Mouse (Mus musculus): ENCODE measurements around the gene Ctsw. TPM values are rescaled to one million over a fixed set of nuclear protein-coding genes. Genes with fewer than 3 reads are reported as not detected.
"Not testable (repeated sequence)": the region's sequence is repeated elsewhere in the genome, so short reads cannot be mapped to it uniquely, and the experiment has no call there.

The Ctsw gene
- polyA plus RNA-seq, 1 experiment from 2014 or later: 0.54 TPM

DNA sequence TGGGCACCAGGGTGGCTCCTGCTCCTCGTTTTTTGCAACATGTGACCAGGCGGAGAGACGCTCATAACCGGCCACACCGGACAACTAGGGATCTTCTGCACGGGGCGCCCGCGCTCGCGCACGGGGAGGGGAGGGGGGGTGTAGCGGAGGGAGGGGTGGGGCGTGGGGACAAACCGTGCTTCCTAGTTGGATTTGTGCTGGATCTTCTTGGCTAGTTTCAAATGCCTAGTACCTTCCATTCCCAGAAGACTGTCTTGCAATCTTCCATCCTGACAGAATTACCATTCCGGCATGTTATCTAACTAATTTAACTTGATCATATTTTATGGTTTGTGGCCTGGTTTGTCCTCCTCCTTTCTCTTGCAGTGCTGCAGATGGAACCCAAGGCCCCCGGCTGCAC, 35.4 kb upstream of the Ctsw start, which contains the start of gene 1700020D05Rik:
Gene 1700020D05Rik (minus strand): TSS at position 101 of the 400 bp plus-strand sequence.
- Histone ChIP-seq H3K4me1 (ENCODE audit: control insufficient read depth, insufficient read depth, low read length) (no peaks in the 10 kb centered on the region), H3K9me3 (ENCODE audit: control insufficient read depth, low read length) (peaks cover 6% of the 10 kb centered on the region; the same call in 1 of the 2 replicates), H3K27me3 (ENCODE audit: control insufficient read depth, insufficient read depth, low read length) (no peaks in the 10 kb centered on the region), H3K4me2 (replicated peaks; ENCODE audit: low read depth, low read length) (peak within 1 kb of the TSS; percentile 22), H3K27ac (ENCODE audit: low read depth, low read length) (no peak within 1 kb of the TSS), H3K4me3 (ENCODE audit: low read length) (no peak within 1 kb of the TSS; the same call in 1 of the 2 replicates), H3K36me3 (ENCODE audit: control insufficient read depth, insufficient read depth, low read length) (no peaks in the 10 kb centered on the region), H3K9ac (ENCODE audit: low read depth, low read length) (no peak within 1 kb of the TSS)
- 58% methylated on average over 17 of the region's 17 CpGs for WGBS
- no peak; the same call in 1 of the 2 replicates for ATAC-seq (ENCODE audit: low FRiP score, low TSS enrichment)

DNA sequence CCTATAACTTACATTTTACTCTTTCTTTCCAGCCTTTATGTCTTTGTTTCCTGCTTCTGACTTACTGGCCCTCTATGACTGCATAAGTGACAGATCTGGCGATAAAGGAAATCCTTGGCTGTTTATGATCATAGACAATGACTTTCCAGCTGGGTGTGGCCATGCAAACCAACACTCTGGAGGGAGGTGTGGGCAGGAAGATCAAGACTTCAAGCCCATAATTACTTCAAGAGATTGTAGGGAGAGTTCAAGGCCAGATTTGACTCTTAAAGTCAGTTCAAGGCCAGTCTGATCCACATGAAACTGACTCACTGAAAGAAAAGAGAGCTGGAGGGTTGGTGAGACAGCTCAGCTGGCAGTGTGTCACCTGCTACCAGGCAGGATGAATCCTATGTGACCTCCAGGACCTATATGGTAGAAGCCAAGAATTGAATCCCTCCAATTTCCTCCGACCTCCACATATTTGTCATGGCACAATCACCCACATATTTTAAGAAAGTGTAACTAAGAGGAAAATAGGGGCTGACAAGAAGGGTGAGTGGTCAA, 32.1 kb upstream of the Ctsw start:
- H3K4me3 ChIP-seq (ENCODE audit: low read length): no peak overlapping the region
- H3K27ac ChIP-seq (ENCODE audit: low read depth, low read length): no peak overlapping the region
- H3K4me1 ChIP-seq (ENCODE audit: control insufficient read depth, insufficient read depth, low read length): no peaks in the 10 kb centered on the region
- H3K4me2 ChIP-seq (replicated peaks; ENCODE audit: low read depth, low read length): no peak overlapping the region
- ATAC-seq (ENCODE audit: low FRiP score, low TSS enrichment): no peak
- no peaks in the 10 kb centered on the region for H3K9me3 ChIP-seq (ENCODE audit: control insufficient read depth, low read length)
- no peaks in the 10 kb centered on the region for H3K27me3 ChIP-seq (ENCODE audit: control insufficient read depth, insufficient read depth, low read length)
- no peak overlapping the region for H3K9ac ChIP-seq (ENCODE audit: low read depth, low read length)
- peaks cover 23% of the 10 kb centered on the region for H3K36me3 ChIP-seq (ENCODE audit: control insufficient read depth, insufficient read depth, low read length)
- 86% methylated on average over 2 of the region's 2 CpGs for WGBS

DNA sequence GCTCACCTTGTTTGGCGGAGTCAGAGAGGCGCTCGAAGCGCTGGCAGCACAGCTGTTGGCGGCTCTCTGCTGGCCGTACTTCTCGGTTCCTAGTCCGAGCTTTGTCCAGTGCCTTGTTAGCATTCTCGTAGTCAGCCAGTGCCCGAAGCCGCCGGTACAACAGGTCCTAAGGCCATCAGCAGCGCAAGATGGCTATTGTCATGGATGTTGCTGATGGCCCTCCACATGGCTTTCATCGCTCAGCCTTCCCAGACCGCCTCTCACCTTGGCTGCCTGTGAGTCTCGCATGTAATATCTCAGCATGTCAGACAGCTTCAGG, 27.7 kb upstream of the Ctsw start:
- Histone ChIP-seq H3K4me2 (replicated peaks; ENCODE audit: low read depth, low read length) (no peak overlapping the region), H3K27me3 (ENCODE audit: control insufficient read depth, insufficient read depth, low read length) (no peaks in the 10 kb centered on the region), H3K36me3 (ENCODE audit: control insufficient read depth, insufficient read depth, low read length) (peaks cover 53% of the 10 kb centered on the region), H3K9me3 (ENCODE audit: control insufficient read depth, low read length) (no peaks in the 10 kb centered on the region), H3K9ac (ENCODE audit: low read depth, low read length) (no peak overlapping the region), H3K4me3 (ENCODE audit: low read length) (no peak overlapping the region), H3K27ac (ENCODE audit: low read depth, low read length) (no peak overlapping the region), H3K4me1 (ENCODE audit: control insufficient read depth, insufficient read depth, low read length) (peaks cover 12% of the 10 kb centered on the region; the same call in 1 of the 2 replicates)
- no peak for ATAC-seq (ENCODE audit: low FRiP score, low TSS enrichment)
- 87% methylated on average over 16 of the region's 16 CpGs for WGBS

DNA sequence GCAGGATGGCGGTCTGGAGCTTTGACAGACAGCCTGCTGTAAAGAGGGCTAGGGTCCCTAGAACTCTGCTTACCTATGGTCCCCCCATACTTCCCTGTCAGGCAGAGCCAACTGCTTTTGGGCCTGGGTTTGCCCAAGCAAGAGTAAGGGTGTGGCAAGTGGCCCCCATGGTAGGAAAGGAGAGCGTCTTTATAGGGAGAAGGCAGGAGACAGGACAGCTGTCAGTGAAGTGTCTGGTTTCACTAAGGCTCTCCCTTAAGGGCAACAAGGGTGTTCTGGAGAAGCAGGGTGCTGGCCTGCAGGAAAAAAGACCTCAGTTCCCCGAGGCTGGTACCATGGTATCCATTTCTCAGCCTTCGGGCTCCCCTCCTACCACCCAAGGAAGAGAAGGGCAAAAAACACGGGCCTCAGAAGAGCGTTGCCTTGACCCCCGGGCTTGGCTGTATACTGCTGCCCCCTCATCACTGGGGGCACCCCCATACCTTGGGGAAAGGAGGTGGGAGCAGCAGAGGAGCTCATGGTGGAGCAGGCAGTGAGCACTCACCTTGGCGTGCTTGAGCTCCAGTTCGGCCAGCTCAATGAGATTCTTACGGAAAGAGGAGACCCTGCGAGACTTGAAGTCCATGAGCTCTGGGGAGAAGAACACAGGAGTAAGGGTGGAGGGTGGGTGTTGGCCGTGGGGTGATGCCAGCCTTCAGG, 27.2 kb upstream of the Ctsw start:
- peaks cover 12% of the 10 kb centered on the region; the same call in 1 of the 2 replicates for H3K4me1 ChIP-seq (ENCODE audit: control insufficient read depth, insufficient read depth, low read length)
- H3K9me3 ChIP-seq (ENCODE audit: control insufficient read depth, low read length): no peaks in the 10 kb centered on the region
- H3K9ac ChIP-seq (ENCODE audit: low read depth, low read length): no peak overlapping the region
- peaks cover 53% of the 10 kb centered on the region for H3K36me3 ChIP-seq (ENCODE audit: control insufficient read depth, insufficient read depth, low read length)
- 85% methylated on average over 12 of the region's 12 CpGs for WGBS
- no peak overlapping the region for H3K4me3 ChIP-seq (ENCODE audit: low read length)
- no peak overlapping the region for H3K27ac ChIP-seq (ENCODE audit: low read depth, low read length)
- no peak overlapping the region for H3K4me2 ChIP-seq (replicated peaks; ENCODE audit: low read depth, low read length)
- no peaks in the 10 kb centered on the region for H3K27me3 ChIP-seq (ENCODE audit: control insufficient read depth, insufficient read depth, low read length)
- no peak for ATAC-seq (ENCODE audit: low FRiP score, low TSS enrichment)

DNA sequence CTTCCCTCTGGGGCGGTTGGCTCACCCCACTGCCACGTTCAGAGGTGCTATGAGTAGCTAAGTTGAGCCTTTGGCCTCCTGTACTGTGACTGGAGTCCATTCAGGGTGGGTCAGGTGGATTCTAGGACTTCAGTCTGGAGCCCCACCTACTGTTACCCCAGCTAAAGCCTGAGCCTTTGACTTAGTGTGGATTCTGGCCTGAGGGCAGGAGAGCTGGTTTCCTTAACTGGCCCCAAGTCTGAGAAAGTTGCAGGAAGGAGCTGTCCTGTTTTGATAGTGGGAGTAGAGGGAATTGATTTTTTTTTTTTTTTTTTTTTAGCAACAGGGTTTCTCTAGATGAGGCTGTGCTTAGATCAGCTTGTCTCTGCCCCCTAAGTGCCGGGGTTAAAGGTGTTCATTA, 26.0 kb upstream of the Ctsw start:
- WGBS: 71% methylated on average over 3 of the region's 3 CpGs
- H3K36me3 ChIP-seq (ENCODE audit: control insufficient read depth, insufficient read depth, low read length): peaks cover 53% of the 10 kb centered on the region
- no peak for ATAC-seq (ENCODE audit: low FRiP score, low TSS enrichment)

DNA sequence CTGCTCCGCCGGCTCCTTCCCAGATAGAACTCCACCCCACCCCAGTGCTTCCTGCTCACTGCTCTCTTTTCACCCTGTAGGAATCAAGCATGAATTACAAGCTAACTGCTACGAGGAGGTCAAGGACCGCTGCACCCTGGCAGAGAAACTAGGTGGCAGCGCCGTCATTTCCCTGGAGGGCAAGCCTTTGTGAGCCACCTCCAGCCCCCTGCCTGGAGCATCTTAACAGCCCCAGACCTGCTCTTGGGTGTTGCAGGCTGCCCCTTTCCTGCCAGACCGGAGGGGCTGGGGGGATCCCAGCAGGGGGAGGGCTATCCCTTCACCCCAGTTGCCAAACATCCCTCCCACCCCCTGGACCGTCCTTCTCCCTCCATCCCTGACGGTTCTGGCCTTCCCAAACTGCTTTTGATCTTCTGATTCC, 25.0 kb upstream of the Ctsw start:
- H3K9ac ChIP-seq (ENCODE audit: low read depth, low read length); H3K9me3 ChIP-seq (ENCODE audit: control insufficient read depth, low read length); ATAC-seq (ENCODE audit: low FRiP score, low TSS enrichment); H3K27ac ChIP-seq (ENCODE audit: low read depth, low read length); H3K27me3 ChIP-seq (ENCODE audit: control insufficient read depth, insufficient read depth, low read length); H3K4me2 ChIP-seq (replicated peaks; ENCODE audit: low read depth, low read length): not testable (repeated sequence)
- Histone ChIP-seq H3K4me1 (ENCODE audit: control insufficient read depth, insufficient read depth, low read length) (peaks cover 12% of the 10 kb centered on the region; the same call in 1 of the 2 replicates), H3K36me3 (ENCODE audit: control insufficient read depth, insufficient read depth, low read length) (peaks cover 53% of the 10 kb centered on the region), H3K4me3 (ENCODE audit: low read length) (peak overlapping the region; percentile 8; the same call in 1 of the 2 replicates)
- WGBS: 47% methylated on average over 9 of the region's 9 CpGs

More for the DNA sequence above, 26.0 kb upstream of the Ctsw start:
- Histone ChIP-seq H3K4me2 (replicated peaks; ENCODE audit: low read depth, low read length) (no peak overlapping the region), H3K27me3 (ENCODE audit: control insufficient read depth, insufficient read depth, low read length) (no peaks in the 10 kb centered on the region), H3K27ac (ENCODE audit: low read depth, low read length) (no peak overlapping the region), H3K4me3 (ENCODE audit: low read length) (no peak overlapping the region), H3K4me1 (ENCODE audit: control insufficient read depth, insufficient read depth, low read length) (peaks cover 12% of the 10 kb centered on the region; the same call in 1 of the 2 replicates), H3K9me3 (ENCODE audit: control insufficient read depth, low read length) (no peaks in the 10 kb centered on the region), H3K9ac (ENCODE audit: low read depth, low read length) (no peak overlapping the region)

DNA sequence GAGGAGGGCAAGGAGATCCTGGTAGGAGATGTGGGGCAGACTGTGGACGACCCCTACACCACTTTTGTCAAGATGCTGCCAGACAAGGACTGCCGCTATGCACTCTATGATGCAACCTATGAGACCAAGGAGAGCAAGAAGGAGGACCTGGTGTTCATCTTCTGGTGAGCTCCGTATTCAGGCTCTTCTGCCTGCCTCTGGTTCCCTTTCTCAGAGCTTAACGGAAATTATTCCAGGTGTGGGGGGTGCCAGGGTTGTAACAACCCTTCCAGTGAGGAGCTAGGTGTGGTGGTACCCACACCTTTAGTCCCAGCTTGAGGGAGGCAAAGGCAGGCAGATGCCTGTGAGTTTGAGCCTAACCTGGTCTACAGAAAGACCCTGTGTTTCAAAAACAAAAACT, 24.3 kb upstream of the Ctsw start:
- no peak for ATAC-seq (ENCODE audit: low FRiP score, low TSS enrichment)
- 82% methylated on average over 4 of the region's 4 CpGs for WGBS
- no peak overlapping the region for H3K27ac ChIP-seq (ENCODE audit: low read depth, low read length)
- no peak overlapping the region for H3K9ac ChIP-seq (ENCODE audit: low read depth, low read length)
- no peak overlapping the region for H3K4me3 ChIP-seq (ENCODE audit: low read length)
- no peak overlapping the region for H3K4me2 ChIP-seq (replicated peaks; ENCODE audit: low read depth, low read length)
- peaks cover 12% of the 10 kb centered on the region; the same call in 1 of the 2 replicates for H3K4me1 ChIP-seq (ENCODE audit: control insufficient read depth, insufficient read depth, low read length)
- H3K9me3 ChIP-seq (ENCODE audit: control insufficient read depth, low read length): no peaks in the 10 kb centered on the region
- H3K27me3 ChIP-seq (ENCODE audit: control insufficient read depth, insufficient read depth, low read length): no peaks in the 10 kb centered on the region
- H3K36me3 ChIP-seq (ENCODE audit: control insufficient read depth, insufficient read depth, low read length): peaks cover 52% of the 10 kb centered on the region

DNA sequence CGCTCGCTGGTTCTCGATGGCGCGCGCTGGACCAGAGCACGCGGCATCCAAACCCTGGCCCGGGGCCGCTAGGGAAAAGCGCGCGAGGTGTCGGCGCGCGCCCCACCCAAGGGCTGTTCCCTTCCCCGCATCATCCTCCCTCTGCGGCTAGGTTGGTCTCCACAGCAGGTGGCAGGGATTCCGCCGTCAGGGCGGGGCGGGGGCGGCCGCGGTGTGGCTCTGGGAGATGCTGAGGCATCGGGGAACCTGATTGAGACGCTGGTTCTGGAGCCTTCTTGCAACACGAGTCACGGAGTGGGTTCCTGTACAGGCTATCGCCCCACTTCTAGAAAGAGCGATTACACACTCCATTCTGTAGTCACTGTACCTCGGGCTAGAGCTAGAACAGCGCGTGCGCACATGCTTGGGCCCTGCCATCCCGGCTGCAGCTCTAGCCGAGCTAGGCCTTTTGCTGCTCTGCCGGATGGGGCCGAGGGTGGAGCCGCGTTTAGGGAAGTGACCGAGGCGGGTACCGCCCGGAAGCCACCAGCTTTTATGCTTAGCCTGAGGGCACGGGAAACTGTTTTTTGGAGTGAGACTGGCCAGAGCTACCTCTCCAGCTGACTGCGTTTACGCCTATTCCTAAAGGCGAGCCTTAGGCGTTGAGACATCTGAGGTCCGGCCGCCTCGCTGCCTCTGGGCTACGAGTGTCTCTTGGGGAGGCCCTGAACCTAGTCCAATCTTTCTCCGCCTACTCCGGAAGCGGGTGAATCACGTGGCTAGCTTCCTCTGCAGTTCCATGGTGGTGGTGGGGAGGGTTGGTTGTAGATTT, 22.8 kb upstream of the Ctsw start:
- Histone ChIP-seq H3K4me1 (ENCODE audit: control insufficient read depth, insufficient read depth, low read length) (peaks cover 21% of the 10 kb centered on the region; the same call in 1 of the 2 replicates), H3K36me3 (ENCODE audit: control insufficient read depth, insufficient read depth, low read length) (peaks cover 37% of the 10 kb centered on the region)

More for the DNA sequence above, 22.8 kb upstream of the Ctsw start:
- H3K4me3 ChIP-seq (ENCODE audit: low read length): peak overlapping the region; percentile 97
- under 1% methylated on average over 59 of the region's 59 CpGs for WGBS
- H3K27ac ChIP-seq (ENCODE audit: low read depth, low read length): peak overlapping the region; percentile 98
- ATAC-seq (ENCODE audit: low FRiP score, low TSS enrichment): peak; percentile 7
- H3K9ac ChIP-seq (ENCODE audit: low read depth, low read length): peak overlapping the region; percentile 96
- H3K9me3 ChIP-seq (ENCODE audit: control insufficient read depth, low read length): no peaks in the 10 kb centered on the region
- H3K27me3 ChIP-seq (ENCODE audit: control insufficient read depth, insufficient read depth, low read length): no peaks in the 10 kb centered on the region
- H3K4me2 ChIP-seq (replicated peaks; ENCODE audit: low read depth, low read length): peak overlapping the region; percentile 61

All from kidney, embryonic 14.5 days (tissue).